Mouse (Mus musculus) C2C12 (cell line): Measurements from ENCODE around the gene Kctd6.

Experiments used
- CEBPB ChIP-seq: IDR thresholded peaks from one replicate; pipeline ENCODE4 v1.6.1; 2011; ENCODE audit warnings: low read depth, mild to moderate bottlenecking, control low read depth, moderate library complexity
- CTCF ChIP-seq: IDR thresholded peaks from one replicate; pipeline ENCODE4 v1.5.1; 2011; ENCODE audit not compliant: control insufficient read depth, insufficient read depth, insufficient read length
- MYOD1 ChIP-seq: IDR thresholded peaks from one replicate; pipeline ENCODE4 v1.6.1; 2011; ENCODE audit warnings: low read depth; ENCODE audit not compliant: control insufficient read depth, insufficient read length
- USF1 ChIP-seq: IDR thresholded peaks from one replicate; pipeline ENCODE4 v1.6.1; 2011; ENCODE audit warnings: low read depth, mild to moderate bottlenecking, control low read depth, moderate library complexity

DNA sequence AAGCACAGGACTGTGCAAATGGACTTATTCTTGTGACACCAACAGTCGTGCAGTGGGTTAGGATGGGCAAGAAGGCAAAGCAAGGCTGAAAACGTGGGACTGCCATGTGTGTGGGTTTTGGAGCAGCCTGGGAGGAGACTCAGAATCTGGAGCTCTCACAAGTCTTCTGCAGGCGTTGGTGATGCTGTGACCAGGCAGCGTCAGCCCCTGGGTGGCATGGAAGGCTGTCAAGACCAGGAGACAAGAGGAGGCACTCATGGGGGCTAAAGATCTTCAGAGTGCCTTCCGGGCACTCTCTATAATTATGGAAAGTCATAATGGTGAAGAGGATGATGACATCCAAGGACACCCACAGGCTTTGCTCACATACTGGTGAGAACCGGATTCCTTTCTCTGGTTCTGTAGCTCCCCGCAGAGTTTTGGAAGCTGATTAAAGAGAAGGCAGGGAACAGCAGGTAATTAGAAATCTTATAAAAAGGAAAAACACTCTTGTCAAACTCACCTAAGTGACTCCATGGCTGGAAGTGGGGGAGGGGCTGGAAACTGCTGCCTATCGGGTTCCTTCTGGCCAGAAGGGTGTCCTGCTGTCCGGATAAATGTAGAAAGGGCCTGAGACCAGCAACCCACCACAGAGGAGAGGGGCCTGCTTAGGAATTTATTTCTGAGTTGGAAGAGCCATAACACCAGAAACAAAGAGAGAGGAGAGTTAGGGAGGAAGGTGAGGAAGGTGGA lies 7.6 kb upstream of the Kctd6 start:
- TF ChIP-seq CTCF (no peak), MYOD1 (no peak), USF1 (no peak), CEBPB (no peak)
